Mouse (Mus musculus) forebrain, embryonic 12.5 days (tissue): ENCODE results near the gene Sugct. TPM values are rescaled to one million over a fixed set of nuclear protein-coding genes. Genes with fewer than 3 reads are reported as not detected.

Experiments used
- ATAC-seq: fragments of 200-750 bp; cut with Nextera tagmentation; 2 replicates; pipeline ENCODE4 v1.8.0; 2017; ENCODE audit warnings: moderate TSS enrichment; ENCODE audit not compliant: low FRiP score
- H3K27ac ChIP-seq: fragments of 300-500 bp; sonication (generic); 2 replicates; pipeline ENCODE4 v1.5.1; 2016; ENCODE audit warnings: mild to moderate bottlenecking
- H3K27me3 ChIP-seq: fragments of 300-500 bp; sonication (generic); 2 replicates; pipeline ENCODE4 v1.6.1; 2016; ENCODE audit warnings: mild to moderate bottlenecking
- H3K36me3 ChIP-seq: fragments of 300-500 bp; sonication (generic); replicated peaks from 2 replicates; pipeline ENCODE4 v1.6.1; 2016; ENCODE audit warnings: mild to moderate bottlenecking
- H3K4me1 ChIP-seq: fragments of 300-500 bp; sonication (generic); 2 replicates; pipeline ENCODE4 v1.6.1; 2016
- H3K4me2 ChIP-seq: fragments of 300-500 bp; sonication (generic); 2 replicates; pipeline ENCODE4 v1.6.1; 2016; ENCODE audit warnings: mild to moderate bottlenecking, moderate library complexity
- H3K4me3 ChIP-seq: fragments of 300-500 bp; sonication (generic); replicated peaks from 2 replicates; pipeline ENCODE4 v1.5.1; 2016; ENCODE audit warnings: mild to moderate bottlenecking
- H3K9ac ChIP-seq: fragments of 300-500 bp; sonication (generic); 2 replicates; pipeline ENCODE4 v1.6.1; 2016; ENCODE audit warnings: mild to moderate bottlenecking
- H3K9me3 ChIP-seq: fragments of 300-500 bp; sonication (generic); 2 replicates; pipeline ENCODE4 v1.6.1; 2016
- WGBS: fragments of 180-500 bp; shearing (Covaris S2); methylation state at CpG from one replicate; pipeline ENCODE4 v1.1.7; 2016; 5-methylcytosine and 5-hydroxymethylcytosine counted together
- polyA plus RNA-seq: library from polyadenylated mRNA; unstranded; fragments of >200 nt; fragmentation: Nextera tagmentation; extraction: Ambion mirVana; gene quantifications from 2 replicates; pipeline ENCODE4 v1.2.1, GENCODE M21; 2016

The Sugct gene
- polyA plus RNA-seq, 1 experiment from 2014 or later: 2.4 TPM

- Histone ChIP-seq H3K27ac (no peak overlapping the region), H3K4me3 (no peak overlapping the region), H3K9me3 (no peaks in the 10 kb centered on the region), H3K9ac (no peak overlapping the region), H3K4me1 (no peaks in the 10 kb centered on the region), H3K27me3 (no peaks in the 10 kb centered on the region), H3K4me2 (no peak overlapping the region), H3K36me3 (no peaks in the 10 kb centered on the region)
- WGBS: 98% methylated on average over 2 of the region's 2 CpGs
- ATAC-seq: no peak
These were observed 638.7 kb downstream of the Sugct start for GRCm38 (mm10) chr13:17056650-17057049.

- no peak overlapping the region for H3K4me2 ChIP-seq
These were observed 651.7 kb downstream of the Sugct start for GRCm38 (mm10) chr13:17043426-17044224.

GRCm38 (mm10) chr13:17042332-17042731 lies 653.0 kb downstream of the Sugct start:
- Histone ChIP-seq H3K4me3 (no peak overlapping the region), H3K27ac (no peak overlapping the region), H3K9me3 (no peaks in the 10 kb centered on the region), H3K36me3 (no peaks in the 10 kb centered on the region), H3K4me1 (no peaks in the 10 kb centered on the region), H3K4me2 (no peak overlapping the region), H3K27me3 (no peaks in the 10 kb centered on the region), H3K9ac (no peak overlapping the region)
- no peak for ATAC-seq
- WGBS: 90% methylated on average over 2 of the region's 2 CpGs

More at GRCm38 (mm10) chr13:17043426-17044224, 651.7 kb downstream of the Sugct start:
- no peaks in the 10 kb centered on the region for H3K36me3 ChIP-seq
- 91% methylated on average over 3 of the region's 3 CpGs for WGBS
- ATAC-seq: no peak
- no peak overlapping the region for H3K4me3 ChIP-seq
- no peaks in the 10 kb centered on the region for H3K27me3 ChIP-seq
- H3K4me1 ChIP-seq: no peaks in the 10 kb centered on the region
- no peaks in the 10 kb centered on the region for H3K9me3 ChIP-seq
- no peak overlapping the region for H3K9ac ChIP-seq
- H3K27ac ChIP-seq: no peak overlapping the region

DNA sequence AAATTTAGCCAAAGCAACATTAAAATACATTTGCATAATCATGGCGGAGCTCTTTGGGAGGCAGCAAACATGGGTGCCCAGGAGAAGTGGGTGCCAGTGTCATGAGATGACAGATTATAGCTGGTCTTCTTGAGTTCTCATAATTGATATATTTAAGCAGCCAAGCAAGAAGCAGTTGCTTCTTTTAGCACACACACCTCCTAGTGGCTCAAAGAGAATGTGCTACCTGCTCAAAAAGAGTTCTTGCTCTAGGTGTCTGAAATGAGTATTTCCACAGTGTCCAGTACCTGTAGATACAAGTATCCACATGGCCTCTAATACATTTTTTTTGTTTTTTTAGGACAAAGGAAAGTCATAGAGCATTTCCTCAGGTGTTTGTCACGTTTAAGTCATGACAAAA lies 655.6 kb downstream of the Sugct start:
- 75% methylated on average over 2 of the region's 2 CpGs for WGBS
- Histone ChIP-seq H3K4me3 (no peak overlapping the region), H3K4me1 (no peaks in the 10 kb centered on the region), H3K9me3 (no peaks in the 10 kb centered on the region), H3K27me3 (no peaks in the 10 kb centered on the region), H3K27ac (no peak overlapping the region), H3K9ac (no peak overlapping the region), H3K4me2 (no peak overlapping the region), H3K36me3 (no peaks in the 10 kb centered on the region)
- ATAC-seq: no peak

DNA sequence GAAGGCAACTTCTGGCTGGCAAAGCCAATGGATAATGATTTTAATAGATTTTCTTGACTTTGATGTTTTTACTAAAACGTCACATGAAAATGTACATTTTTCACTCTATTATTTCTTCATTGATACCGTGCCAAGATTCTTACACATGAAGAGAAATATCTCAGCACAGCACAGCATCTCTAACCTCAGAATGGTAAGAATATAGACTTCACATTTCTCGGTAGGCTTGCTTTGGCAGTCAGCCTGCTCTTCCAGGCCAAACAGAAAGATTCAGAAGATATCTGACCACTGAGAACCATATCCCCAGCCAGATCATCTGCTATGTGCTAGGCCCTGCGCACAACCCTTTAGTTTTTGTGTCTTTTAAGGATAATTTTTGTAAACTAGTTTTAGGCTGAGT lies 657.0 kb downstream of the Sugct start:
- WGBS: 92% methylated on average over 4 of the region's 4 CpGs
- Histone ChIP-seq H3K27me3 (no peaks in the 10 kb centered on the region), H3K4me2 (no peak overlapping the region), H3K4me1 (no peaks in the 10 kb centered on the region), H3K27ac (no peak overlapping the region), H3K9ac (no peak overlapping the region), H3K36me3 (no peaks in the 10 kb centered on the region), H3K4me3 (no peak overlapping the region), H3K9me3 (no peaks in the 10 kb centered on the region)
- ATAC-seq: no peak

DNA sequence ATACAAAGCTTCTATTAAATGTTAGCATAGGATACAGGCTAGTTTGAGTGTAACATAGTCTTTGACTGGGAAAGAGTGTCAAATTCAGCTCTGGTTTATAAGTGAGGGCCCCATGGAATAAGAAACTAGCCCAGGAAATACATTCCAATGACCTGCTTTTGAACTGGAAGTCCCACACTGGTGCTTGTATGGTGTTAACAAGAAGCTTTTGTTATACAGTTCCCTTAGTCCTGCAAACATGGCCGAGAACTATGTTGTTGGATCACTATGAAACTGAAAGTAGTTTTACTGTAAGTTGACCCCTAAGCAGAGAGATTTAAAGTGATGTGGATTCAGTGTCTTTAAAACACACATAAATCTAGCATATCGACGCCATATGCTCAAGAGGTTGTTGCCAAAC lies 657.5 kb downstream of the Sugct start:
- Histone ChIP-seq H3K27ac (no peak overlapping the region), H3K4me2 (no peak overlapping the region), H3K4me3 (no peak overlapping the region), H3K4me1 (no peaks in the 10 kb centered on the region), H3K9ac (no peak overlapping the region), H3K36me3 (no peaks in the 10 kb centered on the region), H3K27me3 (no peaks in the 10 kb centered on the region), H3K9me3 (no peaks in the 10 kb centered on the region)
- 87% methylated on average over 3 of the region's 3 CpGs for WGBS
- no peak for ATAC-seq

- no peak overlapping the region for H3K27ac ChIP-seq
- no peak overlapping the region for H3K4me2 ChIP-seq
- no peak overlapping the region for H3K4me3 ChIP-seq
- no peak for ATAC-seq
- no peaks in the 10 kb centered on the region for H3K4me1 ChIP-seq
- H3K27me3 ChIP-seq: no peaks in the 10 kb centered on the region
- no peaks in the 10 kb centered on the region for H3K9me3 ChIP-seq
- no peaks in the 10 kb centered on the region for H3K36me3 ChIP-seq
- WGBS: 80% methylated on average over 1 of the region's 1 CpGs
- H3K9ac ChIP-seq: no peak overlapping the region
These were observed 664.6 kb downstream of the Sugct start for GRCm38 (mm10) chr13:17030761-17031160.

DNA sequence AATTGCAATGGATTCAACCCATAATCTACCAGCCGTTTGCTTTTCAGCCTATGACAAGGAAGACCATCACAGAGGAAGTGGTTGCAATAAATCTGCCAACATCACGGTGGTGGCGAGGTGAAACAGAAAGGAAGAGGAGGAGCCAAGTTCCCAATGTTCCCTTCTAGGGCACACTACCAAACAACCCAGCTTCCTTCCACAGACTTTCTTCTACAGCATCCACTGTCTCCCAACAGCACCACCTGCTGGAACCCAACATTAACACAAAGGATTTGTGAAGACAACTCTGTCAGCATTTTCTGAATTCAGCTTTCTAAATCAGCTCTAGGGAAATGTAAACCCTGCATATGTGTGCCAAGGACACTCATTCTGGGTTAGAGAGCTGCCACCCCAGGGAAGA lies 666.8 kb downstream of the Sugct start:
- Histone ChIP-seq H3K27ac (no peak overlapping the region), H3K4me3 (no peak overlapping the region), H3K4me2 (no peak overlapping the region), H3K36me3 (no peaks in the 10 kb centered on the region), H3K27me3 (no peaks in the 10 kb centered on the region), H3K9ac (no peak overlapping the region), H3K9me3 (no peaks in the 10 kb centered on the region), H3K4me1 (no peaks in the 10 kb centered on the region)
- ATAC-seq: no peak
- 47% methylated on average over 3 of the region's 3 CpGs for WGBS

GRCm38 (mm10) chr13:17027846-17028529 lies 667.4 kb downstream of the Sugct start:
- Histone ChIP-seq H3K4me1 (no peaks in the 10 kb centered on the region), H3K4me3 (no peak overlapping the region), H3K27me3 (no peaks in the 10 kb centered on the region), H3K9me3 (no peaks in the 10 kb centered on the region), H3K36me3 (no peaks in the 10 kb centered on the region), H3K9ac (no peak overlapping the region), H3K4me2 (no peak overlapping the region), H3K27ac (no peak overlapping the region)
- 91% methylated on average over 4 of the region's 4 CpGs for WGBS
- no peak for ATAC-seq

- no peak for ATAC-seq
- Histone ChIP-seq H3K4me1 (no peaks in the 10 kb centered on the region), H3K9ac (no peak overlapping the region), H3K27me3 (no peaks in the 10 kb centered on the region), H3K36me3 (no peaks in the 10 kb centered on the region), H3K4me3 (no peak overlapping the region), H3K4me2 (no peak overlapping the region), H3K9me3 (no peaks in the 10 kb centered on the region), H3K27ac (no peak overlapping the region)
- 59% methylated on average over 2 of the region's 2 CpGs for WGBS
These were observed 668.4 kb downstream of the Sugct start for GRCm38 (mm10) chr13:17027001-17027400.

GRCm38 (mm10) chr13:16996464-16996863 lies 698.9 kb downstream of the Sugct start:
- H3K9me3 ChIP-seq: no peaks in the 10 kb centered on the region
- no peak for ATAC-seq
- no peak overlapping the region for H3K4me2 ChIP-seq
- no peaks in the 10 kb centered on the region for H3K4me1 ChIP-seq
- no peak overlapping the region for H3K4me3 ChIP-seq
- WGBS: 86% methylated on average over 2 of the region's 2 CpGs
- H3K27ac ChIP-seq: no peak overlapping the region
- H3K36me3 ChIP-seq: no peaks in the 10 kb centered on the region
- no peak overlapping the region for H3K9ac ChIP-seq
- H3K27me3 ChIP-seq: no peaks in the 10 kb centered on the region

GRCm38 (mm10) chr13:16995321-16995720 lies 700.0 kb downstream of the Sugct start:
- Histone ChIP-seq H3K4me3 (no peak overlapping the region), H3K36me3 (no peaks in the 10 kb centered on the region), H3K27ac (no peak overlapping the region), H3K27me3 (no peaks in the 10 kb centered on the region), H3K9ac (no peak overlapping the region), H3K4me2 (no peak overlapping the region), H3K9me3 (no peaks in the 10 kb centered on the region), H3K4me1 (no peaks in the 10 kb centered on the region)
- WGBS: 90% methylated on average over 3 of the region's 3 CpGs
- no peak for ATAC-seq

DNA sequence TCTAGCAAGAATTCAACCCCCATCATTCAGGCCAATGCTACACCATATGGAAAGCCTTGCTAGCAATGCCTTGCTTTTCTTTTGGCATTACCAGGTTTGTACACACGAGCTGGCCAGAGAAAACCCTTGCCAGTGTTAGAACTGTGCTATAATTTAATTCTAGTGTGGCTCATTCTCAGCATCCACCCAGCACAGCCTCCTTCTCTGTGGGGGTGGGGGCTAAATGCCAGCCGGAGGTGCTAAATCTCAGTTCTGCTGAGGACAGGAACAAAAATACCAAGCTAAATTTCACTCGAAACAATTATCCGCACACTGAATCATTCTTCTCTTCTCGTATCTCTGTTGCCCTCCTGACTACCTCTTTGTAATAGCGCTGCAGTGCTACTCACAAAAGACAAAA lies 717.6 kb downstream of the Sugct start:
- no peaks in the 10 kb centered on the region for H3K9me3 ChIP-seq
- H3K36me3 ChIP-seq: no peaks in the 10 kb centered on the region
- H3K4me2 ChIP-seq: no peak overlapping the region
- no peak overlapping the region for H3K4me3 ChIP-seq
- H3K27me3 ChIP-seq: no peaks in the 10 kb centered on the region
- no peak for ATAC-seq
- WGBS: 60% methylated on average over 6 of the region's 6 CpGs
- H3K27ac ChIP-seq: no peak overlapping the region
- H3K4me1 ChIP-seq: no peaks in the 10 kb centered on the region
- H3K9ac ChIP-seq: no peak overlapping the region
